Mouse (Mus musculus): ENCODE measurements around the gene Ranbp3.

DNA sequence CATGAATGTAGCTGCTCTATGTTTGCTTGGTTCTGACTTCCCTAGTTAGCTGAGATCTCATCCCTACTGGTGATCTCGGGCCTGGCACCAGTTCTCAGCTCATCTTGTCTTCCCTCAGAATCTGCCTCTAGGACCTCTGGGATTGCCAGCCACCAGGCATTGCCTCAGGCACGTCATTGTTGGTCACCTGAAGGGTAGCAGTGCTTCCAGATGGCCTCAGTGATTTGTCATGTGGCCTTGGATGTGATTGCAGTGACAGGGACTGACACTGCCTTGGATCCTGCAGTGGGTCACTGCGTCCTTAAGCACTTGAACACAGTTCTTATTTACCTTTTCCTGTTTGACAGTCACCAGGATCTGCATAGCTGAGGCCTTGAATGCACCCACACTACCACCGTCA is 8.7 kb downstream of the Ranbp3 start:
- TF ChIP-seq CTCF (IDR thresholded peaks at IDR 0.05; ENCODE audit: control insufficient read depth, insufficient read depth, insufficient replicate concordance, low read depth, low read length) = no peak
- TF ChIP-seq POLR2A (IDR thresholded peaks at IDR 0.05; ENCODE audit: control insufficient read depth, low read depth, low read length) = no peak
